Mouse (Mus musculus) small intestine, adult 2 months (tissue): Measurements from ENCODE around the gene Tgfa. TPM values are rescaled to one million over a fixed set of nuclear protein-coding genes. Genes with fewer than 3 reads are reported as not detected.

Experiments
- H3K27ac ChIP-seq: fragments of 200-500 bp; 2 replicates; pipeline ENCODE4 v1.5.1; 2012; ENCODE audit warnings: low read depth, low read length, control low read depth, inconsistent platforms; ENCODE audit not compliant: insufficient read depth
- H3K27me3 ChIP-seq: fragments of 200-500 bp; 2 replicates; pipeline ENCODE4 v1.6.1; 2012; ENCODE audit warnings: mild to moderate bottlenecking, moderate library complexity, low read length, inconsistent platforms; ENCODE audit not compliant: control insufficient read depth, insufficient read depth
- H3K36me3 ChIP-seq: fragments of 200-500 bp; 2 replicates; pipeline ENCODE4 v1.6.1; 2012; ENCODE audit warnings: mild to moderate bottlenecking, low read length, control low read depth, inconsistent platforms; ENCODE audit not compliant: control insufficient read depth, insufficient read depth
- H3K4me1 ChIP-seq: fragments of 200-500 bp; 2 replicates; pipeline ENCODE4 v1.6.1; 2012; ENCODE audit warnings: low read length, inconsistent platforms, mixed read lengths; ENCODE audit not compliant: control insufficient read depth, insufficient read depth, insufficient read length
- H3K4me3 ChIP-seq: fragments of 200-500 bp; 2 replicates; pipeline ENCODE4 v1.5.1; 2012; ENCODE audit warnings: low read depth, mild to moderate bottlenecking, control low read depth, inconsistent platforms, low read length, moderate library complexity
- CTCF ChIP-seq: fragments of 200-500 bp; IDR thresholded peaks from 2 replicates; pipeline ENCODE4 v1.5.1; 2012; ENCODE audit warnings: low read depth, mild to moderate bottlenecking, control low read depth, inconsistent platforms, low read length, moderate library complexity, mixed read lengths; ENCODE audit not compliant: insufficient replicate concordance, insufficient read length; ENCODE audit errors: extremely low read depth
- POLR2A ChIP-seq: fragments of 200-500 bp; IDR thresholded peaks from 2 replicates; pipeline ENCODE4 v1.6.1; 2012; ENCODE audit warnings: low read depth, mild to moderate bottlenecking, control low read depth, inconsistent platforms, low read length, moderate library complexity
- WGBS: fragments of 180-500 bp; shearing (Covaris S2); methylation state at CpG from one replicate; pipeline ENCODE4 v1.1.7; 2018; 5-methylcytosine and 5-hydroxymethylcytosine counted together
- polyA plus RNA-seq: library from polyadenylated mRNA; depleted of rRNA; stranded (reverse); fragments of >200 nt; gene quantifications from 2 replicates; pipeline ENCODE4 v1.2.3, GENCODE M21; 2012

Tgfa gene
- polyA plus RNA-seq, 1 experiment, result 26.8 TPM

DNA sequence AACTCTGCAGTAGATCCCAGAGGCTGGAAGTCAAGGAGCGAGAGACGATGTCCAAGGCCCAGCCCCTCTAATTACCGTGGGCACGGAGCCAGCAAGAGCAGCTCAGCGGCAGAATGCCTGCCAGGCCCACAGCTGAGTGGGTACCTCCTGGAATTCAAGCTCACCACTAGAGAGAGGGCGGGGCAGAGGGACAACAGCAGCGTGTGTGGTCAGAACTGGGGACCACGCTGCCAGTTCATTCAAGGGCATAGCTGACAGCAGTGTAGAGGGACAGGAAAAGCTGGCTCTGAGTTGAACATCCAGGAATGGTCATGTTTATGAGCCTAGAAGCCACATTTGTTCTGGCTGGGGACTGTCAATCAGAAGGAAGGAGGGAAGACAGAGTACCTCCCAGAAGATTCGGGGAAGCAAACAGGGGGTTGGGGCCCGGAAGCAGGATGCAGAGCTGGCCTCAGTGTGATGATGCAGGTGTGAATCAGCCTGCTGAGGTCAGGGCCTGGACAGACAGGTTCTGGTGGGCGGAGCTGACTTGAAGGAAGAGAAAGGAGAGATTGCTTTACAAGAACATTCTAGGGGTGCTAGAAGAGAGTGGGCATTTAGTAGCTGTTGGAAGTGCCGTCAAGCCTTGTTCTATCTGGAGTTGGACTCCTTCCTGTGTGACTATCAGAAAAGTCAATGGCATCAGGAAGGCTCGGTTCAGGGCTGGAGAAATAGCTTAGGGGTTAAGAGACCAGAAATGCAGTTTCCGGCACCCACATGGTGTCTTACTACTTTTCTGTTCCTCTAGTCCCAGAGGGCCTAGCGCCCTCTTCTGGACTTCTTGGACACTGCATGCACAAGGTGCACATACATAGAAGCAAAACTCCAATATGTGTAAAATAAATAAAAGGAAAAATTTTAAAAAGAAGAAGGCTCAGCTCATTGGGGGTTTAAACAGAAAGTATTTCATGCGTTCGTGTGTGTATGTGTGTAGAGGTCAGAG is 37.5 kb upstream of the Tgfa start:
- TF ChIP-seq POLR2A, result no peak
- TF ChIP-seq CTCF, result peak; percentile 11; the same call in 1 of the 2 replicates
- 43% methylated on average over 17 of the region's 17 CpGs for WGBS
- H3K4me3 ChIP-seq, result no peak overlapping the region
- H3K27me3 ChIP-seq, result 0 out of 2 replicates have a peak, but pooled peaks cover 2% of the 10 kb centered on the region
- H3K27ac ChIP-seq, result no peak overlapping the region
- no peaks in the 10 kb centered on the region for H3K36me3 ChIP-seq
- H3K4me1 ChIP-seq, result peaks cover 6% of the 10 kb centered on the region; the same call in 1 of the 2 replicates

DNA sequence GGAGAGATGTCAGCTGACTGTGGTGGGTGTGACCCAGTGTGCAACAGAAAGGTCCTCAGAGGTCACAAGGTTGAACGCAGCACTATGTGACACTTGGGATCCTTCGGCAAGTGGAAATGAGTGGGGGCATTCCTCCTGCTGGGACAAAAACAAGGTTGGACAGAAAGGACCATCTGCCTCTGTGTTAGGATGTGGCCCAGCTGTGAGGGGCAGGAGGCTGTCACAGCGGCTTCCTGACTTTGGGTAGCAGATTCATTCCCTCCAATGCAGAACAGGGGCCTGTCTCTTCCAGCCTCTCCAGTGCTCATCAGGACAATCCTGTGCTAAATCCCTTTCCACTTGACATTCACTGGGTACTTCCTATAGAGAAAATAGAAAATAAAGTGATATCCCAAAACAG is 34.1 kb upstream of the Tgfa start:
- no peaks in the 10 kb centered on the region for H3K36me3 ChIP-seq
- peaks cover 6% of the 10 kb centered on the region; the same call in 1 of the 2 replicates for H3K4me1 ChIP-seq
- TF ChIP-seq CTCF (no peak), POLR2A (no peak)
- WGBS, result 77% methylated on average over 3 of the region's 3 CpGs
- 0 out of 2 replicates have a peak, but pooled peaks cover 2% of the 10 kb centered on the region for H3K27me3 ChIP-seq
- H3K27ac ChIP-seq, result no peak overlapping the region
- H3K4me3 ChIP-seq, result no peak overlapping the region

DNA sequence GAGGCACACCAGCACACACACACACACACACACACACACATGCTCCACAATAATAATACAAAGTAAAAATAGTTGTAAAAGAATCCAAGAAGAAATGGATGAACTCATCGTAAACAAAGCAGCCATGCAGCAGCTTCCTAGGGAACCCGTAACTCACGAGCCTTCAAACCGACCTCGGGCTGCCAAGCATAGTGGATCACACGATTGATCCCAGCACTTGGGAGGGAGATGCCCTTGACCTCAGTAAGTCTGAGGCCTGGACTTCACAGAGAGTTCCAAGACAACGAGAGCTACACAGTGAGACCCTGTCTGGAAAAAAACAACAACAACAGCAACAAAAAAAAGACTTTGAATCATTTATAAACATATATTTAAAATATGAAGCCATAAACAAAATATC is 33.4 kb upstream of the Tgfa start:
- no peak for TF ChIP-seq CTCF
- H3K4me3 ChIP-seq, result no peak overlapping the region

DNA sequence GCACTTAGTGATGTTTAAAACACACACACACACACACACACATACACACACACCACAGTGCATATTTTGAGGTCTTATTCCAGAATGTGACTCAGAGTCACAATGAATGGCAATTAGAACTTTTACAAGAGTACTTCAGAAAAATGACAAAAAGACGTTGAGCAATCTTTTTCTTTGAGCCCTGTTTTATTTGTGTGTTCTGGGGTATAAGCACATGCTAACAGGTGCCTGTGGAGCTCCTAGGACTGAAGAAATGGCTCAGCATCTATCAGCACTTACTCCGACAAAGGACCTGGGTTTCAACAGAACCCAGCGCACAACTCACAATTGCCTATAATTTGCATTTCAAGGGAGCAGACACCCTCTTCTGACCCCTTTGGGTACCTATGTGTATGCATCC is 31.0 kb upstream of the Tgfa start:
- Histone ChIP-seq H3K4me1 (no peaks in the 10 kb centered on the region), H3K27me3 (0 out of 2 replicates have a peak, but pooled peaks cover 2% of the 10 kb centered on the region), H3K36me3 (no peaks in the 10 kb centered on the region), H3K27ac (no peak overlapping the region), H3K4me3 (no peak overlapping the region)
- 67% methylated on average over 3 of the region's 3 CpGs for WGBS
- TF ChIP-seq CTCF, result no peak
- no peak for TF ChIP-seq POLR2A

More for the DNA sequence above, 33.4 kb upstream of the Tgfa start:
- WGBS, result 57% methylated on average over 7 of the region's 7 CpGs
- H3K4me1 ChIP-seq, result peaks cover 6% of the 10 kb centered on the region; the same call in 1 of the 2 replicates
- H3K27ac ChIP-seq, result no peak overlapping the region
- no peaks in the 10 kb centered on the region for H3K36me3 ChIP-seq
- 0 out of 2 replicates have a peak, but pooled peaks cover 2% of the 10 kb centered on the region for H3K27me3 ChIP-seq

DNA sequence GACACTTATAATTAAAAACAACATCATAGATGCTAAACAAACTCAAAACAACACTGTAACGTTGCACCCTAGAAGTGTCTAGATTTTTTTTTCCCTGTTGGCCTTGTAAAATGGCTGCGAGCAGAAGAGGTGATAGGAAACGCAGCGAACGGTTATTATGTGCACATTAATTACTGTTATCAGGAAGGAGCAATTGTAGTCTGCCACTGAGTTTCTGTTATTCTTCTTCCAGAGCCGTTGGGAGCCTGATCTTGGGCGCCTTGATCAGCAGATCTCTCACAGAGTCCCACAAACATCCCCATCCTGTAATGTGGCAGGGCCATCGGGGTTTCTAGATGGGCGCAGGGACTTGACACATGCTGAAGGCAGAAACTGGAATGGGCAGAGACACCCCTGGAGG is 28.6 kb upstream of the Tgfa start:
- TF ChIP-seq CTCF (no peak), POLR2A (no peak)
- 47% methylated on average over 9 of the region's 9 CpGs for whole genome bisulfite sequencing

DNA sequence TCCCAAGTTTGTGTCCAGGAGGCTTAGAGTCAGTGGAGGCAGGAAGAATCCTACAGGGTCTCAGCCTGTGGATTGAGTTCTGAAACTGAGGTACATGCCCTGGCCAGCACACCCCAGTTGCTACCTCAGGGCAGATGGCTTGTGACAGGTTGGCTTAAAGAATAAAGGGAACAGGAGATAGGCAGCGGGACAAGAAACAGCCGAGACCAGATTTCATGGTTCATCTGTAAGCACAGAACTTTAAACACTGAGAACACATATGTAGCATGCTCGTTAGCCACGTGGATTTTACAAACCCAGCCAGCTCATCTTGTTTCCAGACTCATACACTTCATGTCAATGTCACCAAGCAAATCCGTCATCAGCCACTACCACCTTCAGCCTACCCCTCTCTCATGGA is 27.2 kb upstream of the Tgfa start:
- no peak overlapping the region for H3K27ac ChIP-seq
- WGBS, result 80% methylated on average over 5 of the region's 5 CpGs
- no peak for TF ChIP-seq CTCF
- no peaks in the 10 kb centered on the region for H3K4me1 ChIP-seq
- H3K36me3 ChIP-seq, result no peaks in the 10 kb centered on the region
- H3K27me3 ChIP-seq, result no peaks in the 10 kb centered on the region
- H3K4me3 ChIP-seq, result no peak overlapping the region

More for the DNA sequence above, 28.6 kb upstream of the Tgfa start:
- Histone ChIP-seq H3K36me3 (no peaks in the 10 kb centered on the region), H3K27me3 (0 out of 2 replicates have a peak, but pooled peaks cover 2% of the 10 kb centered on the region), H3K27ac (no peak overlapping the region), H3K4me3 (no peak overlapping the region), H3K4me1 (no peaks in the 10 kb centered on the region)

DNA sequence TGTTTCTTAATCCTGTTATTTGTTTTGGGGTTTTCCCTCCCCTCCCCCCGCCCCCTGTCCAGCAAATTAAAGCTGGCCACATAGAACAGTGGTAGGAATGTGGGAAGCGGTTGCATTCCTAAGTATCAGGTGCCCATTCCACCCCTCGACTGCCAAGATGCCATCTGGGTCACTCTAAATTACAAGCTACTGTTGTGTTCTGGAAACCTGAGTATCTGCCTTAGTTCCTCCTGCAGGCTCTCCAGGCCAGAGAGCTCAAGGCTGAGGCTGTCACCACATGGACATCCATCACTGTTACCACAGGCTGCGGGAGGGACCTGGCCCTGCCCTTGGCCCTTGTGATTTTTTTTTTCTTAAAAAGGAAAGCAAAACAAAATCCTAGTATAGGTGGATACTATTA is 25.9 kb upstream of the Tgfa start:
- Histone ChIP-seq H3K36me3 (no peaks in the 10 kb centered on the region), H3K27ac (no peak overlapping the region), H3K4me1 (no peaks in the 10 kb centered on the region), H3K27me3 (no peaks in the 10 kb centered on the region), H3K4me3 (no peak overlapping the region)
- WGBS, result 40% methylated on average over 4 of the region's 4 CpGs
- TF ChIP-seq POLR2A (no peak), CTCF (no peak)
